Mouse (Mus musculus) MN1 (cell line): ENCODE data around the gene Srd5a2.
A peak's percentile ranks its signal among the peaks of the same experiment; 100 is the strongest.
"Not testable (repeated sequence)": the region's sequence is repeated elsewhere in the genome, so short reads cannot be mapped to it uniquely, and the experiment has no call there.

Experiments
- DNase-seq: peaks from one replicate; pipeline ENCODE4 v3.0.0-alpha.2; 2016; ENCODE audit warnings: low spot score

Srd5a2 gene

DNA sequence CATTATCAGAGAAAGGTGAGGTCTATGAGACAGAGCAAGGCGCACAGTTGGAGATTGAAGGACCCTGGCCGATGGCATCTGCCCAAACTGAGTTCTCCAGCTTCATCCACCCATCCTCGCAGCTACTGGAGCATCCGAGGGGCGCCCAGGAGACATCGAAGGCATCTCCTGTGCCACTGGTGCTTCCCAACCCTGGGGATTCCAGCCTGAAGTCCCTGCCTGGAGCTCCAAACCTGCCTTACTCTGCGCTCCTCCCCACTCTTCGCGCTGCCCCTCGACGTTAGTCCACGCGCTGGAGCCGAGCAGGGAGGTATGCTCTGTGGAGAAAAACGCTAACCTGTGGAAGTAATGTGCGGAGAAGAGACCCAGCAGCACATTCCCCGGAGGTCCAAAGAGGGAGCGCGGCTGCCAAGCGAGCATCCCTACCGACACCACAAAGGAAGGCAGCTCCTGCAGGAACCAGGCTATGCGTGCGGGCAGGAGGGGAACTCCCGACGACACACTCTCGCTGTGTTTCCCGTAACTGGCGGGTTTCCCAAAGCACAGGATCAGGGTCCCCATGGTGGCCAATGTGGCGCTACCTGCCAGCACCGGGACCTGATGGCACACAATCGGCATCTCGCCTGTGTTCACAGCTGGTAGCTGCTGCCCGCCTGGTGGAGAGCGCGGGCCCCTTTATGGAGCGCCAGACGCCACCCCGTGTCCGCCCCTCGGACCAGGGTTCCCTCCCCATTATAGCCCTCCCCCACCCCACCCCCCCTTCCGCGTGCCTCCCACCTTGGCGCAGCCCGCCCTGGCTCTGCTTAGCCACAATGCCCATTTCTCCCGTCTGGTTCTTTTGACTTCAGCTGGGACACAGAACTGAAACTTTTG is at the start of gene Srd5a2:
TSS of gene Srd5a2 (minus strand) at position 707 of the 873 bp plus-strand sequence.
- no peak for DNase-seq

DNA sequence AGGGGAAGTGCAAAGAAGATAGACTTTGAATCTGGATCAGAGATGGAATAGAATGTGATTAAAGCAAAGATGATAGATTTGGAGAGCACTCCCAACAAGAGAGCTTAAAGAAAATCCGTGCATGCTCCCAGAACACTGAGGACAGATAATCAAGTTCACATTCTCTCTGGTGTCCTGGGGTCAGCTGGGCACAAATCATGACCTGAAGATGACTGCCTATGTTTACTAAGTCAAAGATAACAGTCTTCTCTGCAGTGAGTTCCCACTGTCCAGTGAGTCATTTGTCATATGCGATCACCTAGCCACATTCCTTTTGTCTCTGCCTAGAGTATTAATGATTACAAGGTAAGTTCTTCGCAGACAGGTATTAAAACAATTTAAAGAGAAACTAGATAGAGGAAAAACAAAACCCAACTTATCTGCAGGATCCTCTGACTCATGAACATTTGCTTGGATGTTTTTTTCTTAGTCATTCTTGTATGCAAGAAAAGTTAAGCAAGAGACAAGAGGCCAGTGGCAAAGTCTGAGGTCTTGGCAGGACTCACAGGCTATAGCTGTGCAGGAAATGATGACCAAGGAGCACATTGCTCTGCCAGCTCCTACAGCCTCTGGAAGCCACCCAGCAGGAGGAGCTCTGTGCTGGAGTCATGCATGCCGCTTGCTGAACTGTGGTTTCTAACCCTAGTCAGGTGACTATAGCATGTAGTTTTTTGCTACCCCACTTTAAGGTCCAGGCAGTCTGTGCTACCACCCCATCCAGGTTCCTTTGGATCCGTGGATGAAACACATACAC is 41.4 kb upstream of the Srd5a2 start:
- DNase-seq = no peak

DNA sequence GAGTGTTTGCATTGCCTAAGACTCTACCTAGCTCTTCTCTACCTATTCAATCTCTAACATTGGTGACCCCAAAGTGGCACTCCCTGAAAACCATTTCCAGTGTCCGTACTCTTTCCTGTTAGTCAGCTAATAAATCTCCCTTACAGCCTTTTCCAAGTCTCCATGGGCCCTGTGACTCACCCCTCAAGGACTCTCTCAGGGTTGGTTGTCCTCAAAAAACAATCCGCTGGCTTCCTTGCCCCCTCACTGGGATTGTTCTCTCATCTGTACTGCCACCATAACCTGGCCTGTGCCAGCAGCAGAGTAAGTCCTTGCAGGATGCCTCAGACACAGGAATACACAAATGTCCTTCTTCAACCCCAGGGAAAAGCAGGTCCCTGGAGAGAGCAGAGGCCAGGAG is 40.3 kb upstream of the Srd5a2 start:
- DNase-seq = no peak

DNA sequence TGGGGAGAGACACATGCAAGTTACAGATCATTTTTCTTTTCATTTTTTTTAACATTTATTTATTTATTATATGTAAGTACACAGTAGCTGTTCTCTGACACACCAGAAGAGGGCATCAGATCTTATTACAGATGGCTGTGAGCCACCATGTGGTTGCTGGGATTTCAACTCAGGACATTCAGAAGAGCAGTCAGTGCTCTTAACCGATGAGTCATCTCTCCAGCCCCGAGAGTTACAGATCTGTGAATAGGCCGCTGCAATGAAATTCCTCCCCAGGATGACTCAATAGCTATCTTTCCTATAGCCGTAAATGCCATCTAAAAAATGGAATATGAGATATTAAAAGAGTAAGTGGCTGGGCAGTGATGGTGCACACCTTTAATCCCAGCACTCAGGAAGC is 35.7 kb upstream of the Srd5a2 start:
- no peak for DNase-seq

DNA sequence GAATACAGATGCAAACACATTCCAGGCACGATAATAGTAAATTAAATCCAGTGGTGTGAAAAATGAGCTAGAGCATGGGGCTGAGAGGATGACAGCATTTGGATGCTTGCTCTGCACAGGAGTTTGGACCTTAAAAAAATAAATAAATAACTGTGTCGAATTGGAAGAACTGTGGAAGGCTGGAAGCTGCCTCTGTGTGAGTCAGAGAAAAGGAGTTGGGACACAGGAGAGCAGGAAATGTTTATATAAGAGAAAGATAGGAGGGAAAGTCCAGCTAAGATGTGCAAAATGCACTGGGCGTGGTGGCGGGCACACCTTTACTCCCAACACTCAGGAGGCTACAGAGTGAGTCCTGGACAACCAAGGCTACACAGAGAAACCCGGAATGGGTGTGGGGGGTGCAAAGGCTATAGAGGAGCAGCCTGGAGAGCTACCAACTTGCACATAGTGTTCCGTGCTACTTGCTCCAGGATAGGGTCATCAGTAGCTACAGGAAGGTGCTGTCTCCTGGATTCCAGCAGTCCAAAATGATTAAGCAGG is 32.4 kb upstream of the Srd5a2 start:
- DNase-seq = no peak

DNA sequence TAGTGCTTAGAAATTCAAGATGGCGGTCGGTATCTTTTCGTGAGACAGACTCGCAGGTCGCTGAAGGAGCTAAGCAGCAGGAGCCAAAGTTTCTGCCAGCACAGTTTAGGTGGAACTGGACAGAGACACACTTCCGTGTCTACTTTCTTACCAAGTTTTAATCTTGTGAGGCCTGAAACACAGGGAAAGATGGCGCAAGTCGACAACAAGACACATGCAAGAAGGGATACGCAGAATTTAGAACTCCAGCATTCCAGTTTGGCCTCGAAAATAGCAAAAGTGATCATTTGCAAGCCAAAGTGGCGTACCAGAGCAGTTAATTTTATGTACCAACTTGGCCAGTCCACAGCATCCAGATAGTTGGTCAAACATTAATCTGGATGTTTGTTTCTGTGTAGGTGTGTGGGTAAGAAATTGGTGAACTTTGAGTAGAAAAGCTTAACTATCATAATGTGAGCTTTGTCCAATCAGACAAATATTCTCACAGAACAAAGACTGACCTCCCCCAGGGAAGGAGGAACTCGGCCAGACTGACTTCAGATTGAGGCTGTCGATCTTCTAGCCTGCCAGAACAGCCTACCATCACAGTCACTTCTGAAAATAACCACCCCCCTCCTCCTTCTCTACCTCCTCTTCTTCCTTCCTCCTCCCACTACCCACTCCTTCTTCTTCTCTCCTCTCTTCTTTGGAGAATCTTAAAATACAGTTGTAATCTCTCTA is 31.2 kb upstream of the Srd5a2 start:
- DNase-seq = no peak

DNA sequence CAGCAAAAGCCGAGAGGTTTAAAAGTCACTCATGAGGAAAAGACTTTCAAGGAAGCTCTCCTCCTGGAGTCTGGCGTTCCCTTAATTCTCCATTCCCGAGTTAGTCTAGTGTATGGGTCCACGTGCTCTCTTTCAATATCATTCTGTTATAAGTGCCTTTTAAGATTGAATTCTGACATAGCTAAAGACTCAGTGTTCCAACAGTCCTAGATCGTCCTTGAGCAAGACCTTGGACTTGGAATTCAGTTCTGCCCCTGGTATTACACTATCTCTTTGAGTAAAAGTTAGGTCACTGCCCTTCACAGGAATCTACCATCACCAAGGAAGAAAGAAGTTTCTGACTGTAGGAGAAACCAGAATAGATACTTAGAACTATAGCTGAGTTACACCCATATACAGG is 25.4 kb upstream of the Srd5a2 start:
- not testable (repeated sequence) for DNase-seq

DNA sequence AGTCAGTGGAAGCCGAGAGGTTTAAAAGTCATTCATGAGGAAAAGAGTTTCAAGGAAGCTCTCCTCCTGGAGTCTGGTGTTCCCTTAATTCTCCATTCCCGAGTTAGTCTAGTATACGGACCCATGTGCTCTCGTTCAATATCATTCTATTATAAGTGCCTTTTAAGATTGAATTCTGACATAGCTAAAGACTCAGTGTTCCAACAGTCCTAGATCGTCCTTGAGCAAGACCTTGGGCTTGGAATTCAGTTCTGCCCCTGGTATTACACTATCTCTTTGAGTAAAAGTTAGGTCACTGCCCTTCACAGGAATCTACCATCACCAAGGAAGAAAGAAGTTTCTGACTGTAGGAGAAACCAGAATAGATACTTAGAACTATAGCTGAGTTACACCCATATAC is 15.0 kb upstream of the Srd5a2 start:
- not testable (repeated sequence) for DNase-seq

DNA sequence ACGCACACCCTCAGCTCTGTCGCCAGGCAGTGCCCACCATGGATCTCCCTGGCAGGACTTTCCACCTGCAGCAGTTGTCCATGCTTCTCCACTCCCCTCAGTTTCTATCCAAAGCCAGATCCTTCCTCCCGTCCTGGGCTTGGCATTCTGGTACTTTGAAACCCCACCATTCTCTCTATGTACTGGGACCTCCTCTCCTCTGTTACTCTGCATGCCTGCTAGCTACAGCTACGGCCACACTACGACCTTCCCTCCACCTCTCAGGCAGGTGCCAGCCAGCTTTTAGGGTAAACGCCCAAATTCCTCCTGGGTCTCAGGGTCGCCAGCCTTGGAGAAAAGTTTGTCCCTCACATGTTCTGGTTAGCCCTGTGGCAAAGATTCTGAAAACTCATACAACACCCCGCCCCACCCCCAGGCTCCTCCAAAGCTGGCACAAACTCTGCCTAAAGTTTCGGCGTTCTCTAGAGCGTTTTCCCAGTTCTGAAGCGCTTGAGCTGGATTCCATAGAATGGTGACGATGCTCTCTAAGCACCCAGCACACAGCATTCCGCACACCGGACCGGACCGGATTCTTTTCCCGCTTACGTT is 607 bp upstream of the Srd5a2 start:
- no peak for DNase-seq

DNA sequence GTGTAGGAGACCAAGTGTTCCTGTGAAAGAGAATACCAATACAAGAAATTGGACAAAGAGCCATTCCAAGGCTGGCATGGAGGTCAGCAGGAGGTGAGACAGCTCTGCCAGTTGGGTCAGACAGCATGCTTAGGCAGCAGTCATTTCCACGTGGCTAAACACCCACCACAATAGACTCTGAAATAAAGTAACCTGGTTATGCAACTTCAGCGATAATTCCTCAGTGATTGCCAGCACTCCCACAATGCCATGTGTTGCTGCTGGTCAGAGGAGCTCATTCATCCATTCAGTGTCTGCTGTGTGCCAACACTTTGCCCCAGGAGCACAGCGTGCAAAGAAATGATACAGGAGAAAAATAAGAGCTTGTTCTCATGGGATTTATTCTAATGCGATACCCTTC is 4.0 kb downstream of the Srd5a2 start:
- DNase-seq = no peak

DNA sequence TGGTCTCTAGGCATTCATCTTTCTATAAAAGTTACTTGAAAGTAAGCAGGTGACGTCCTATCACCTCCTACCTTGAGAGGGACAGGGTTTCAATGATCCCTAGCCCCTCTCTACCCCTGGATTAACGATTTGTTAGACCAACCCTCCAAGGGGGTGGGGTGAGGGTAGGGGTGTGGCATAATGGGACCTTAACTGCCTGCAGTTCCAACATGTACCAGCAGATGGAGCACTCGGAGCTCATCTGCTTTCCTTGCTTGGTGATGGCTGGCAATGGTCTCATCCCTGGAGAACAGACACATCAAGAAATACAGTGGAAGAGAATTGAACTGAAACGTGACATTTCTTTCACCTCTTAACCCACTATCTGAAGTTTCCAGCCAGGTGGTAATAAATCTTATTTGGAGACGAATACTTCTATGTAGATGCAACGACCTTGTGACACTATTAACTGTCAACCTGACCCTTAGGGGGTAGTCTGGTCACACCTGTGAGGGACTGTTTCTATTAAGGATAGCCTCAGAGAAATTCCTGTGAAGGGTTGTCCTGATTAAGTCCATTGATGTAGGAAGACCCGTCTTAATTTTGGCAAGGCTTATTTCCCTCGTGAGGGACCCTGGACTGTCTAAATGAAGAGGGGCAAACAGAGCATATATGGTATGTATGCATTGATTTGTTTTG is 27.1 kb downstream of the Srd5a2 start:
- DNase-seq = peak; percentile 78

DNA sequence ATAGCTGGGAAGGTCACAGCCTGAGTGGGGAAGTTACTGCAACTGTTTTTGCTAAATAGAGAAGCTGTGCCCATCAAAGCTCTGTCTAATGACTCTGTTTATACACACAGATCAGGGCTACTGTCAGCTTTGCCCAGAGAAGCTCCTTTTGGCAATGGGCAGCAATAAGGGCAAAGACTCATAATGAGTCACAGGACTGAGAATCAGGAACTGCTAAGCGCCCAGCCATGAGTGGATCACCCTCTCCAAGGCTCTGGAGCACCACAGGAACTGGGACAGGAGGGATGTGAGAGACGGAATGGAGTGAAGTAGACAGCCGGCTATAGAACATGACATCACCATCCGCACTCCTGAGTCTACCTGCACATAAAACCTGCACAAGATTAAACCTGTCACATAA is 29.4 kb downstream of the Srd5a2 start:
- DNase-seq = no peak

DNA sequence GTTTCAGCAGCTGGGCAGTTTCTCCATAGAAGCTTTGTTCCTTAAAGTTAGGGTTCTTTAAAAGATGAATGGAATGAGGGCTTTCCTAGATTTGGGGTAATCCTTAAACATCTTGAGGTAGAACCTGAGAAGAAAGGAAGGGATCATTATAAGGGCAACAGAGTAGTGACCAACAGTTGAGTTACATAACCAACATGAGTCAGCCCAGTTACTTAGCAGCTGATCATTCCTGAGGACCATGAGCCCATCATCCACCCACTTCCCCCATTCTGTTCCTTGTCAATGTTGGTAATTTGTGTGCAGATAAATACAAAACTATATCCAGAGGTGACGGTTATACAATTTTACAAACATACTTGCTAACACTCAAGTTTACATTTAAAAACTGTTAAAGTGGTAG is 30.1 kb downstream of the Srd5a2 start:
- no peak for DNase-seq

DNA sequence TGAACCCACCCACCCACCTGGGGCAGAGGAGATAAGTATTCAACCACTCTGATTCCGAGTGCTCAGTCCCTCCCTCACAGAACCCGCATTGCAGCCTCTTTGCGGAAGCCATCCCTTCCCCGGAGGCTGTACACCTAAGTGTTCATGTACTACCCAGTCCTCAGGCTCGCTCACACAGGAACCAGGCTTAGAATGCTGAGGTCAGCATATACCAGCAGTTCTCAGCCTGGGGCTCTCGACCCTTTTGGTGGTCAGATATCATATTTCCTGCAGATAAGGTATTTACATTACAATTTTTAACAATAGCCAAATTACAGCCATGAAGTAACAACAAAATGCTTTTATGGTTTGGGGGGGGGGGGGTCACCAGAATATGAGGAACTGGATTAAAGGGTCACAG is 32.6 kb downstream of the Srd5a2 start:
- no peak for DNase-seq

DNA sequence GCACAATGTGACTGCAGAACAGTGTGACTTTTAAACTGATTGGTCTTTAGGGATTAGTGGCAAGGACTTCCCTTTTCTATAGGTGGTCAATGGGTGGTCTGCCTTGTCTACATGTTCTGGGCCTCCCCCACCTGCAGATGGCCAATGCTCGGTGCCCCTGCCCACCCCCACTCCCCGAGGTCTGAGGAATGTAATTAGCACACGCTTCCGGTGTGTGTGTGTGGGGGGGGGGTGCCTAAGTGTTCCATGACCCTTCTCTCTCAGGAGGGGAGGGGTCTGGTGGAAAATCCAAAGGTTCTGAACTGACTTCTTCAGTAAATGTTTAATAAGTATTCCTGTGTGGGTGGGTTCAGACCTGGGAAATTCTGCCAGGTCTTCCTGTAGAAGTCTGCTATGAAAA is 39.0 kb downstream of the Srd5a2 start:
- DNase-seq = no peak

DNA sequence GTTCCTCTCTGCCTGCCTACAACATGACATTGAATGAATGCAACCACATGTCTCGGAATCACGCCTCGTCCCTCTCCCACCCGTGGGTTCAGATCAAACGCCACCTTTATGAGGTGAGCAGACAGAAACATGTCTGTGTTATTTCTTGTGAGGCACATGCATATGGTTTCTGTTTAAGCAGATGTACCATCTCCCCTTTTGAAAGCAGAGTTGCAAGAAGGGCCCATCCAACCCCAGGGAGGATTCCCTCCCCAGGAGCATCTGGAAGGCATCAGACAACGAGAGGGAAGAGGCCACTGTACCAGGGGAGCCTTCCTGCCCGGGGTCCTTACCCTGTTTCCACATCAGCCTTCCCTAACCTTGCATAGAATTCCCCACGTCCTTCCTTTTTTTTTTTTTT is 40.7 kb downstream of the Srd5a2 start:
- no peak for DNase-seq

DNA sequence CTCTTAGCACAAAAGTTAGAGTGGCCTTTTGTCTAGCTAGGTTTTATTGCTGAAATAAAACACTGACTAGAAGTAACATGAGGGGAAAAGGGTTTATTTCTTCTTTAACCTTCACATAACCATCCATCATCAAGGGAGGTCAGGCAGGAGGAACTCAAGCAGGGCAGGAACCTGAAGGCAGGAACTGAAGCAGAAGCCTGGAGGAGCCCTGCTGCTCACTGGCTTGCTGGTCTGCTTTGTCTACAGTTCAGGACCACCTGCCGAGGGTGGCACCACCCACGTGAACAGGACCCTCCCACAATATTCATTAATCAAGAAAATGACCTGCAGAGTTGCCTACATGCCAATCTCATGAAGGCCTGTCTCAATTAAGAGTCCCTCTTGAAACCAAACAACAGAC is 45.3 kb downstream of the Srd5a2 start:
- DNase-seq = no peak

DNA sequence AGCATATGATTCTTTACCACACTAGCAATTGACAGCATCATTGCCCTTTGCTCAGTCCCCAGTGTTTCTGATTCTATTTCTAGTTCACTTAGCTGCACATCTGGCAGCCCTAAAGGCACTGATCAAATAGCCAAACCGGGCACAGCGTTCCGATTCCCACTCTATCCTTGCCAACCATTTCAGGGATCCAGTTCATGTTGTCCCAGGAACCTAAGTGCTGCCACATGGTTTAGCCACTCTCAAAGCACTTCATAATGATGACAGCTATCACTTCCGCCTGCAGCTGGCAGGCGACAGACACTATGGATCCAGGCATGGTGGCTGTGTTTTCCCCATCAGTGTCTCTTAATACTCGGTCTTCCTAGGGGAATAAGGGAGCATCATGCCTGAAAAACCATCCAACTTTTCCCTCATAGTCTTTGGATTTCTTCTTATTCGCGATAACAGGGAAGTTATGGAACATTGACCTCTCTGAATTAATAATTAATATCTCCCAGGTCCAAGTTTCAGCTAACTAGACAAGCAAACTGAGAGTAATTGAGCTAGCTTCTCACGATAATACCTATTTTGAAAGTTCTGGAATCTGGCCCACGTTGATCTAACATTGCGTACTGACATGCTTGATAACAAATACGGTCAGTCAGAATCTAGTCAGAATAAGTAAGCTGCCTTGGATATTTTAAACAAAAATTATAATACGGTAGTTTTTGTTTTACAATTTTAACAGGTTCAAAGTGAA is 51.6 kb downstream of the Srd5a2 start:
- DNase-seq = no peak

DNA sequence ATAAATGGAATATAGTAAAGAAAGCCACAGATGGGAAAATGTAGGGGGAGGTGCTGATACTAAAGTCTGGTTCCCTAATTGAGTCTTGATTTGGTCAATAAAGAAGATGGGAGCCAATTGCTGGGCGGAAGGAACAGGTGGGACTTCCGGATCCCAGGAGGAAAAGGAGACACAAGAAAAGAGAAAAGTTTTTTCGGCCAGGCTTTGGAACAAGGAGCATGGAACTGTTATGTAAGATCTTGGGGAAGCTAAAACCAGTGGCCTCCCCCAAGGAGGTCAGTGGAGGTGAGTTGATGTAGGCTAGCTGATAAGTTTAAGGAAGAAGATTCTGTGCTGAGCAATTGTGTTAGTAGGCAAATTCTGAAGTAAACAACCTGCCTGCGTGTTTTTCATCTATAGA is 56.5 kb downstream of the Srd5a2 start:
- DNase-seq = no peak

DNA sequence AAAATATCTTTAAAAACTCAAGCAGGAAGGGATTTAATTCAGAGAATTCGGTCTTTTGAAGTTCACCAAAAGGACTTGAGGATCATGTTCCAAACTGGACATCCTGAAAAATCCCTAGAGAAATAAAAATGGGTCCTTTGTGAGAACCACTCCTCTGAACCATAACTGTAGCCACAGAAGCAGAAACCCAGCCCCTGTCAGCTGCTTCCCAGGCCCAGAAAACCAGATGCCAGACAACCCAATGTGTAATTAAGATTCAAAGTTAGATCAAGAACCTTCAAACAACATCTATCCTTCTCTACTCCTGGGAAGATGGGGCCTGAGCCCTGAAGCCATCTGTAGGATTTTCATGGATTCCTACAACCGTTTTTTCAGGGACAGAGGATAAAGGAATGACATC is 61.1 kb downstream of the Srd5a2 start:
- DNase-seq = no peak

DNA sequence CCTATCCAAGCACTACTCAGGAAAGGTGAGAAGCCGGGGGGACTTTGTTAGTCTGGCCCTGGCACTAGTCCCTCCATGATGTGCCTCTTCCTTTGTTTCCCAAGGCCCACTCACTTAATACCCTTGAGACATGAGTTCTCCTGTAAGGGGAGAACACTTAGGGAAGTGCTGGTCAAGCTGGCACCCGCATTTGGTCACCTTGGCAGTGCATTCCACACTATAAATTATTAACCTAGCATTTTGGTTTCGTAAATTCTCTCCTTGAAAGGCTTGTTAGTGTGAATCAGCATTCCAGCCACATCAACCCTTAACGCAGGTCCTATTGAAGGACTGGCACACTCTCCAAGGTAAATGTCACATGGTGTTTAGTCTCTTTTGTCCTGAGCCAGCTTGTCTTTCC is 61.8 kb downstream of the Srd5a2 start:
- DNase-seq = no peak
